Mouse (Mus musculus): ENCODE results near the gene Sparcl1. TPM values are rescaled to one million over a fixed set of nuclear protein-coding genes. Genes with fewer than 3 reads are reported as not detected.

Gene Sparcl1
- polyA plus RNA-seq, 1 experiment: 26.8 TPM

DNA sequence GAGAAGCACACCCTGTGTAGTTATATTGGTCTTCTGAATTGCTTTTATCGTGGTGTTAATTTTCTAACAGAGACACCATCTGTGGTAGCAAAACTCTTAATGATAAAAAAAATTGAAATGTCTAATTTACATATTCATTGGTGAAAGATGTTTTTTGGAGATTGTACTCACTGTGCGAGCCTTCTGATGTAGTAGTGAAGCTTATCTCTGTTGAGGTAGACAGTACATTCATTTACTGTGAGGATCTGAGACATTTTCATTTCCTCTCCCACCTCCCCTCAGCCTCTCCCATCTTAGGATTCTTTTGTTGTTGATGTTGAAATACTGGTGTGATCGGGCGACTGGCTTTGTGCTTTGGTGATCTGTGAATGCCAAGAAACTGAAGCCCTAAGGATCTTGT lies 42.5 kb downstream of the Sparcl1 start:
- H3K4me1 ChIP-seq (replicated peaks; ENCODE audit: control insufficient read depth, insufficient read depth, low read length): no peaks in the 10 kb centered on the region
- 77% methylated on average over 4 of the region's 4 CpGs for WGBS
- no peak for TF ChIP-seq CTCF (IDR thresholded peaks at IDR 0.05; ENCODE audit: borderline replicate concordance, control insufficient read depth, extremely low read depth, insufficient read depth, low read length, poor library complexity)
- TF ChIP-seq POLR2A (IDR thresholded peaks at IDR 0.05; ENCODE audit: control insufficient read depth, extremely low read depth, insufficient read depth, low read length, poor library complexity): no peak
- DNase-seq: no peak
- no peaks in the 10 kb centered on the region for H3K27me3 ChIP-seq (ENCODE audit: control insufficient read depth, insufficient read depth, low read length)
- H3K4me3 ChIP-seq (ENCODE audit: control insufficient read depth, insufficient read depth, low read length): no peak overlapping the region
- H3K27ac ChIP-seq (ENCODE audit: control insufficient read depth, insufficient read depth, low read length): no peak overlapping the region
- H3K36me3 ChIP-seq (ENCODE audit: control insufficient read depth, insufficient read depth, low read length): no peaks in the 10 kb centered on the region

DNA sequence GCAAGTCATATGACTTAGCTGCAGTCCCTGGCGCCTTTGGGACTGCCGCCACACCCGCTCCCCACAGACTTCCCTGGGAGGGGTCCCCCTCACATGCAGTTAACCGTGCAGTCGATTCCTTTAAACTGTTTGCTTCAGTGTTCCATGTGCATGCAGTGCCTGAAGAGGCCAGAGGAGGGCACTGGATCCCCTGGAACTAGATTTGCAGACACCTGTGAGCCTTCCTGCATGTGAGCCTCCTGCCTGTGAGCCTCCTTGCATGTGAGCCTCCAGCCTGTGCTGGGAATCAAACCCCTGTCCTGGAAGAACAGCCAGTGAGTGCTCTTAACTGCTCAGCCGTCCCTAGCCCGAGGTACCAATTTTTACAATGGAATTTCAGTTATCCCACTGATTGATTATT lies 44.8 kb downstream of the Sparcl1 start:
- DNase-seq: peak; percentile 12
- TF ChIP-seq CTCF (IDR thresholded peaks at IDR 0.05; ENCODE audit: borderline replicate concordance, control insufficient read depth, extremely low read depth, insufficient read depth, low read length, poor library complexity) (peak; percentile 32; the same call in 1 of the 2 replicates), POLR2A (IDR thresholded peaks at IDR 0.05; ENCODE audit: control insufficient read depth, extremely low read depth, insufficient read depth, low read length, poor library complexity) (no peak)
- Histone ChIP-seq H3K36me3 (ENCODE audit: control insufficient read depth, insufficient read depth, low read length) (peaks cover 6% of the 10 kb centered on the region), H3K4me3 (ENCODE audit: control insufficient read depth, insufficient read depth, low read length) (no peak overlapping the region), H3K4me1 (replicated peaks; ENCODE audit: control insufficient read depth, insufficient read depth, low read length) (no peaks in the 10 kb centered on the region), H3K27ac (ENCODE audit: control insufficient read depth, insufficient read depth, low read length) (no peak overlapping the region), H3K27me3 (ENCODE audit: control insufficient read depth, insufficient read depth, low read length) (no peaks in the 10 kb centered on the region)
- WGBS: 80% methylated on average over 7 of the region's 7 CpGs

DNA sequence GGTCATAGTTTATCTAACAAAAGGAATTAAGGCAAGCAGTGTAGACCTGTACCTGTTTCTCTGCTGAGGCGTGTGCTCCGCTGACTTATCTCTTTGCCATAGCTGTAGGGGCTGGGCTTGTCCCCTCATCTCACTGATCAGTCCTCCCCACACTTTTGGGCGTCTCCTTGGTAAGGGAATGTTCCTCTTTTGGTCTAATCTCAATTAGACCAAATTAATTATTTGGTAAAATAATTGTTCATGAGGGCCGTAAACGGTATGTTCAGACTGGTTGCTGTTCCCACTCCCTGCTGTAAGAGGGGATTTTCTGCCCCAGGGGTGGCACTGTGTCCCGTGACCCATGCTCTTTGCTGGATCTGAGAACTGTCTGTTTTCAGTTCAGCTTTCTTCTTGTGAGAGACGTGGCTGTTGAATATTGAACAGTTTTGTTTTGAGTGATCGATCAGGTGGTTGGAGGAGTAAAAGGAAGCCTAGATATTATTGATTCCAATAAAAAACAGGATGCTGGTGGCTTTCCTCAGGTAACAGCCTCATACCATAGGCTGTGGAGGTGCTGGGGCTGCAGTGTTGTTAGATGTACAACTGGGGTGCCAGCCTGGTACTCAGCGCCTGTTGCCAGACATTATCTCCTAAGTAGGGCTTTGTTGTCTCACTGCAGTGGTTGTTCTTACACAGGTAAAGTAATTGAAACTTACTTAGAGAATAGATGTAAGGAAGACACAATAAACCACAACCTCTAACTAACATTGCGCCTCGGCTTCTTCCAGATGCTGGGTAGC lies 50.6 kb downstream of the Sparcl1 start:
- H3K27ac ChIP-seq (ENCODE audit: control insufficient read depth, insufficient read depth, low read length): no peak overlapping the region
- no peaks in the 10 kb centered on the region for H3K4me1 ChIP-seq (replicated peaks; ENCODE audit: control insufficient read depth, insufficient read depth, low read length)
- H3K27me3 ChIP-seq (ENCODE audit: control insufficient read depth, insufficient read depth, low read length): no peaks in the 10 kb centered on the region
- peaks cover 27% of the 10 kb centered on the region for H3K36me3 ChIP-seq (ENCODE audit: control insufficient read depth, insufficient read depth, low read length)
- TF ChIP-seq POLR2A (IDR thresholded peaks at IDR 0.05; ENCODE audit: control insufficient read depth, extremely low read depth, insufficient read depth, low read length, poor library complexity): no peak
- TF ChIP-seq CTCF (IDR thresholded peaks at IDR 0.05; ENCODE audit: borderline replicate concordance, control insufficient read depth, extremely low read depth, insufficient read depth, low read length, poor library complexity): no peak
- WGBS: 96% methylated on average over 11 of the region's 11 CpGs
- H3K4me3 ChIP-seq (ENCODE audit: control insufficient read depth, insufficient read depth, low read length): no peak overlapping the region
- DNase-seq: no peak

DNA sequence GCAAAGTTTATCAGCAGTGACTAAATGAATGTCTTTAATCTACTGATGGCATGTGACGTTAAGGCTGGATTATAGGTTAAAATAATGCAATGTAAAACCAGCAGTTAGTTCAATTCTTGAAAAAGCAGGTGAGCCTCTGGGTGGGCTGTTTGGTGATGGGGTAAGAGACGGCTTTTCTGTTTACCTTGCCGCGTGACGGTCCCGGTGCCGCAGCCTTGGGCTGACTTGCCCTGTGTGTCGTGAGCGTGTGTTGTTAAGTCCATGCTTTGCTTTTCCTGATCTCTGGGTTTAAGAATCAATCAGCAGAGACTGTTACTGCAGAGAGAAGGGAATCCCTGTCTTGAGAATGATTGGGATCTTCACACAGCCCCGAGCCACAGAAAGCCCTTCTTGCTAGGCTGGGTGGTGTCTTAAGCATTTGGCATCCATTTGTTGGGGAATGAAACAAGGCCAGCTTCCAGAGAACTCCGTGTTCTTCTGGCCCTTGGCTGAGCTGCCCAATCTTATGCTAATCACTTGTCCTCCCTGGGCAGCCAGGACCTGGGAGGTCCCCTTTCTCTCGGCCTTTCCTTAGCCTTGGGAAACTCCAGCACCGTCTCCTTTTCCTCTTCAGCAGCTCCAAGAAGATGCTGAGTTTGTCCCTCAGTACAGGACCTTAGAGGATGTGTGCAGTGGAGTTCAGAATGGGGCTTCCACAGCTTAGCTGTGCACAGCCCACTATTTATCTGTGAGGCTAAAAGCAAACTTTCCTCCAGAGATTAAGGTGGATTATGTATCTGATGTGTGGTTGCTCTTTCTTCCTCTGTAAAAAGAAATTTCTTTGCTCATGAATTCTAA lies 51.4 kb downstream of the Sparcl1 start:
- no peaks in the 10 kb centered on the region for H3K27me3 ChIP-seq (ENCODE audit: control insufficient read depth, insufficient read depth, low read length)
- no peak overlapping the region for H3K27ac ChIP-seq (ENCODE audit: control insufficient read depth, insufficient read depth, low read length)
- no peaks in the 10 kb centered on the region for H3K4me1 ChIP-seq (replicated peaks; ENCODE audit: control insufficient read depth, insufficient read depth, low read length)
- no peak overlapping the region for H3K4me3 ChIP-seq (ENCODE audit: control insufficient read depth, insufficient read depth, low read length)
- TF ChIP-seq CTCF (IDR thresholded peaks at IDR 0.05; ENCODE audit: borderline replicate concordance, control insufficient read depth, extremely low read depth, insufficient read depth, low read length, poor library complexity): no peak
- no peak for TF ChIP-seq POLR2A (IDR thresholded peaks at IDR 0.05; ENCODE audit: control insufficient read depth, extremely low read depth, insufficient read depth, low read length, poor library complexity)
- H3K36me3 ChIP-seq (ENCODE audit: control insufficient read depth, insufficient read depth, low read length): peaks cover 27% of the 10 kb centered on the region
- DNase-seq: no peak
- 97% methylated on average over 13 of the region's 13 CpGs for WGBS

DNA sequence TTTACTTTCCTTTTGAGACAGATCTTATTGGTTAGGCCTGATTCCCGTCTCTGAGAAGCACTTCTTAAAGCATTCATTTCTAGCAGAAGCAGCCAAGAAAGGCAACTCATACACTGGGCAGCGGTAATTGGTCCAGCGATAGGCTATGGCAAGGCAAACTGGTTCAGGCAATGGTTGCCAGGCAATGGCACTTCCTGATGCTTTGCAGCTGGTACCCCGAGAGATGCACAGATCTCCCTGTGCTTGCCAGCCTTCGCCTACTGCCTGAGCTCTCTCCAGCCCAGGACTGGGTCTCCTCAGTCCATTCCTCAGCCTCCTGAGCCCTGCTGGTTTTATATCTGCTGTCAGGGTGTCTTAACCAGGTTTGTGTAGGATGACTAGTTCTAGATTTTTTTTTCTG lies 53.1 kb downstream of the Sparcl1 start:
- no peak overlapping the region for H3K4me3 ChIP-seq (ENCODE audit: control insufficient read depth, insufficient read depth, low read length)
- no peaks in the 10 kb centered on the region for H3K4me1 ChIP-seq (replicated peaks; ENCODE audit: control insufficient read depth, insufficient read depth, low read length)
- H3K27me3 ChIP-seq (ENCODE audit: control insufficient read depth, insufficient read depth, low read length): no peaks in the 10 kb centered on the region
- no peak overlapping the region for H3K27ac ChIP-seq (ENCODE audit: control insufficient read depth, insufficient read depth, low read length)
- H3K36me3 ChIP-seq (ENCODE audit: control insufficient read depth, insufficient read depth, low read length): peaks cover 27% of the 10 kb centered on the region
- 96% methylated on average over 5 of the region's 5 CpGs for WGBS
- no peak for DNase-seq
- TF ChIP-seq CTCF (IDR thresholded peaks at IDR 0.05; ENCODE audit: borderline replicate concordance, control insufficient read depth, extremely low read depth, insufficient read depth, low read length, poor library complexity) (no peak), POLR2A (IDR thresholded peaks at IDR 0.05; ENCODE audit: control insufficient read depth, extremely low read depth, insufficient read depth, low read length, poor library complexity) (no peak)

DNA sequence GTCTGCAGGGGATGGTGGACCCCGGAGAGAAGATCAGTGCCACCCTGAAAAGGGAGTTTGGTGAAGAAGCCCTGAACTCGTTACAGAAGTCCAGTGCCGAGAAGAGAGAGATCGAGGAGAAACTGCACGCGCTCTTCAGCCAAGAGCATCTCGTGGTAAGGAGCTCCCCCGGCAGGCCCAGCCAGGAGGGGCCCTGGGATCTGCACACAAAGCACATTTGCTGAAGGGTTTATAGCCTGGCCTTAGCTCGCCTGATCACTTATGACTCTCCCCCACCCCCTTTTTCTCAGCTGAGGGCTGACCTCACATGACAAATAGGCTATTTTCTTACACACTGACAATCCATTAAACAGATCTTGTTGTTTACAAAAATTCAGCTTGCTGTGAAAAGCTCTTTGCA lies 53.9 kb downstream of the Sparcl1 start:
- TF ChIP-seq CTCF (IDR thresholded peaks at IDR 0.05; ENCODE audit: borderline replicate concordance, control insufficient read depth, extremely low read depth, insufficient read depth, low read length, poor library complexity): no peak
- TF ChIP-seq POLR2A (IDR thresholded peaks at IDR 0.05; ENCODE audit: control insufficient read depth, extremely low read depth, insufficient read depth, low read length, poor library complexity): no peak
- H3K36me3 ChIP-seq (ENCODE audit: control insufficient read depth, insufficient read depth, low read length): peaks cover 21% of the 10 kb centered on the region

More for the DNA sequence above, 53.9 kb downstream of the Sparcl1 start:
- WGBS: 96% methylated on average over 9 of the region's 9 CpGs
- Histone ChIP-seq H3K4me3 (ENCODE audit: control insufficient read depth, insufficient read depth, low read length) (no peak overlapping the region), H3K27ac (ENCODE audit: control insufficient read depth, insufficient read depth, low read length) (no peak overlapping the region), H3K4me1 (replicated peaks; ENCODE audit: control insufficient read depth, insufficient read depth, low read length) (no peaks in the 10 kb centered on the region), H3K27me3 (ENCODE audit: control insufficient read depth, insufficient read depth, low read length) (no peaks in the 10 kb centered on the region)
- no peak for DNase-seq
